Mouse (Mus musculus): ENCODE results near the gene Sirt7. TPM values are rescaled to one million over a fixed set of nuclear protein-coding genes. Genes with fewer than 3 reads are reported as not detected.

The Sirt7 gene
- polyA plus RNA-seq, 1 experiment from 2014 or later = 46.2 TPM

- Histone ChIP-seq H3K36me3 (ENCODE audit: control insufficient read depth, insufficient read depth, low read length) (peaks cover 23% of the 10 kb centered on the region), H3K9me3 (replicated peaks; ENCODE audit: control insufficient read depth, low read length, poor library complexity, severe bottlenecking) (no peaks in the 10 kb centered on the region), H3K9ac (ENCODE audit: low read depth, low read length) (peak overlapping the region; percentile 99), H3K4me3 (ENCODE audit: low read depth, low read length) (peak overlapping the region; percentile 86), H3K27ac (ENCODE audit: low read length) (peak overlapping the region; percentile 90), H3K4me1 (ENCODE audit: control insufficient read depth, insufficient read depth, low read length) (peaks cover 23% of the 10 kb centered on the region), H3K27me3 (ENCODE audit: control insufficient read depth, insufficient read depth, low read depth, low read length) (no peaks in the 10 kb centered on the region), H3K4me2 (ENCODE audit: low read length) (peak overlapping the region; percentile 72)
- 69% methylated on average over 8 of the region's 8 CpGs for WGBS
- no peak for ATAC-seq
Observed at GRCm38 (mm10) chr11:120582268-120582981, 42.6 kb downstream of the Sirt7 start.

GRCm38 (mm10) chr11:120581490-120582267 lies 43.4 kb downstream of the Sirt7 start, which contains the start of gene Arhgdia:
Gene Arhgdia (minus strand): TSS chr11:120581624.
- Histone ChIP-seq H3K27ac (ENCODE audit: low read length) (peak within 1 kb of the TSS; percentile 90), H3K9ac (ENCODE audit: low read depth, low read length) (peak within 1 kb of the TSS; percentile 99), H3K4me3 (ENCODE audit: low read depth, low read length) (peak within 1 kb of the TSS; percentile 86), H3K4me2 (ENCODE audit: low read length) (peak within 1 kb of the TSS; percentile 99), H3K27me3 (ENCODE audit: control insufficient read depth, insufficient read depth, low read depth, low read length) (no peaks in the 10 kb centered on the region), H3K9me3 (replicated peaks; ENCODE audit: control insufficient read depth, low read length, poor library complexity, severe bottlenecking) (no peaks in the 10 kb centered on the region), H3K4me1 (ENCODE audit: control insufficient read depth, insufficient read depth, low read length) (peaks cover 23% of the 10 kb centered on the region), H3K36me3 (ENCODE audit: control insufficient read depth, insufficient read depth, low read length) (peaks cover 20% of the 10 kb centered on the region)
- WGBS = 3% methylated on average over 74 of the region's 75 CpGs
- ATAC-seq = peak; percentile 70

GRCm38 (mm10) chr11:120580871-120581331 lies 44.1 kb downstream of the Sirt7 start:
- peak overlapping the region; percentile 99 for H3K4me2 ChIP-seq (ENCODE audit: low read length)
- no peaks in the 10 kb centered on the region for H3K9me3 ChIP-seq (replicated peaks; ENCODE audit: control insufficient read depth, low read length, poor library complexity, severe bottlenecking)
- WGBS = under 1% methylated on average over 37 of the region's 44 CpGs
- ATAC-seq = peak; percentile 40
- peak overlapping the region; percentile 86 for H3K4me3 ChIP-seq (ENCODE audit: low read depth, low read length)
- H3K27ac ChIP-seq (ENCODE audit: low read length) = peak overlapping the region; percentile 90
- H3K27me3 ChIP-seq (ENCODE audit: control insufficient read depth, insufficient read depth, low read depth, low read length) = no peaks in the 10 kb centered on the region
- peak overlapping the region; percentile 99 for H3K9ac ChIP-seq (ENCODE audit: low read depth, low read length)
- peaks cover 23% of the 10 kb centered on the region for H3K4me1 ChIP-seq (ENCODE audit: control insufficient read depth, insufficient read depth, low read length)
- H3K36me3 ChIP-seq (ENCODE audit: control insufficient read depth, insufficient read depth, low read length) = peaks cover 20% of the 10 kb centered on the region

- H3K9ac ChIP-seq (ENCODE audit: low read depth, low read length) = peak overlapping the region; percentile 99
- no peak for ATAC-seq
- H3K4me1 ChIP-seq (ENCODE audit: control insufficient read depth, insufficient read depth, low read length) = peaks cover 23% of the 10 kb centered on the region
- no peaks in the 10 kb centered on the region for H3K9me3 ChIP-seq (replicated peaks; ENCODE audit: control insufficient read depth, low read length, poor library complexity, severe bottlenecking)
- peak overlapping the region; percentile 90 for H3K27ac ChIP-seq (ENCODE audit: low read length)
- peak overlapping the region; percentile 86 for H3K4me3 ChIP-seq (ENCODE audit: low read depth, low read length)
- no peaks in the 10 kb centered on the region for H3K27me3 ChIP-seq (ENCODE audit: control insufficient read depth, insufficient read depth, low read depth, low read length)
- WGBS = 61% methylated on average over 7 of the region's 7 CpGs
- H3K36me3 ChIP-seq (ENCODE audit: control insufficient read depth, insufficient read depth, low read length) = peaks cover 19% of the 10 kb centered on the region
- H3K4me2 ChIP-seq (ENCODE audit: low read length) = peak overlapping the region; percentile 99
Observed at GRCm38 (mm10) chr11:120580190-120580589, 44.9 kb downstream of the Sirt7 start.

- ATAC-seq = no peak
- Histone ChIP-seq H3K9ac (ENCODE audit: low read depth, low read length) (peak overlapping the region; percentile 99), H3K27me3 (ENCODE audit: control insufficient read depth, insufficient read depth, low read depth, low read length) (no peaks in the 10 kb centered on the region), H3K9me3 (replicated peaks; ENCODE audit: control insufficient read depth, low read length, poor library complexity, severe bottlenecking) (no peaks in the 10 kb centered on the region), H3K27ac (ENCODE audit: low read length) (peak overlapping the region; percentile 90), H3K4me3 (ENCODE audit: low read depth, low read length) (peak overlapping the region; percentile 86), H3K36me3 (ENCODE audit: control insufficient read depth, insufficient read depth, low read length) (peaks cover 19% of the 10 kb centered on the region), H3K4me1 (ENCODE audit: control insufficient read depth, insufficient read depth, low read length) (peaks cover 24% of the 10 kb centered on the region), H3K4me2 (ENCODE audit: low read length) (peak overlapping the region; percentile 99)
- WGBS = 62% methylated on average over 15 of the region's 15 CpGs
Observed at GRCm38 (mm10) chr11:120579316-120580107, 45.5 kb downstream of the Sirt7 start.

GRCm38 (mm10) chr11:120578694-120579243 lies 46.3 kb downstream of the Sirt7 start:
- Histone ChIP-seq H3K4me1 (ENCODE audit: control insufficient read depth, insufficient read depth, low read length) (peaks cover 32% of the 10 kb centered on the region), H3K27me3 (ENCODE audit: control insufficient read depth, insufficient read depth, low read depth, low read length) (no peaks in the 10 kb centered on the region), H3K4me2 (ENCODE audit: low read length) (no peak overlapping the region), H3K9ac (ENCODE audit: low read depth, low read length) (no peak overlapping the region), H3K36me3 (ENCODE audit: control insufficient read depth, insufficient read depth, low read length) (peaks cover 19% of the 10 kb centered on the region), H3K27ac (ENCODE audit: low read length) (no peak overlapping the region), H3K9me3 (replicated peaks; ENCODE audit: control insufficient read depth, low read length, poor library complexity, severe bottlenecking) (no peaks in the 10 kb centered on the region), H3K4me3 (ENCODE audit: low read depth, low read length) (no peak overlapping the region)
- ATAC-seq = no peak
- 92% methylated on average over 11 of the region's 11 CpGs for WGBS

GRCm38 (mm10) chr11:120578024-120578693 lies 46.9 kb downstream of the Sirt7 start:
- H3K9me3 ChIP-seq (replicated peaks; ENCODE audit: control insufficient read depth, low read length, poor library complexity, severe bottlenecking) = no peaks in the 10 kb centered on the region
- H3K4me3 ChIP-seq (ENCODE audit: low read depth, low read length) = no peak overlapping the region
- ATAC-seq = no peak
- no peak overlapping the region for H3K27ac ChIP-seq (ENCODE audit: low read length)
- WGBS = 88% methylated on average over 10 of the region's 10 CpGs
- H3K36me3 ChIP-seq (ENCODE audit: control insufficient read depth, insufficient read depth, low read length) = peaks cover 19% of the 10 kb centered on the region
- peaks cover 32% of the 10 kb centered on the region for H3K4me1 ChIP-seq (ENCODE audit: control insufficient read depth, insufficient read depth, low read length)
- no peak overlapping the region for H3K9ac ChIP-seq (ENCODE audit: low read depth, low read length)
- H3K4me2 ChIP-seq (ENCODE audit: low read length) = no peak overlapping the region
- no peaks in the 10 kb centered on the region for H3K27me3 ChIP-seq (ENCODE audit: control insufficient read depth, insufficient read depth, low read depth, low read length)

Measured in midbrain, embryonic 16.5 days (tissue).